Comparison of ENCODE assay signal across 11 mouse cellular contexts in genomic region chr12:110488031-110488430, GRCm38 (mm10). TPM values are rescaled to one million over a fixed set of nuclear protein-coding genes. Genes with fewer than 3 reads are reported as not detected.
DNase-seq lines count a peak whose midpoint lies in the region; ATAC-seq and TF ChIP-seq lines count a peak whose summit lies in the region.
"Had no signal": no experiment of that assay in that cellular context is flagged by ENCODE, and none has a peak within 500 bp of the region (broad histone marks: within the 10 kb centered on the region; RNA-seq: fewer than 3 reads in every experiment).

No protein-coding gene starts in this region.

- H3K4me3 ChIP-seq in forebrain, embryonic 13.5 days = no peak overlapping the region
- no peak overlapping the region for H3K4me3 ChIP-seq in forebrain, embryonic 15.5 days
- H3K4me3 ChIP-seq in hindbrain, embryonic 14.5 days (replicated peaks; ENCODE audit: low read length) = no peak overlapping the region
- H3K4me3 ChIP-seq in hindbrain, embryonic 12.5 days = no peak overlapping the region
- H3K4me3 ChIP-seq in liver, embryonic 15.5 days (replicated peaks) = no peak overlapping the region
- H3K4me3 ChIP-seq in liver, postnatal 0 days (ENCODE audit: low read depth, low read length) = no peak overlapping the region
- no peak overlapping the region for H3K4me3 ChIP-seq in bone marrow, adult 2 months (replicated peaks; ENCODE audit: control insufficient read depth, low read depth, low read length)

- H3K36me3 ChIP-seq in forebrain, embryonic 13.5 days (ENCODE audit: poor library complexity, severe bottlenecking) = peaks cover 18% of the 10 kb centered on the region; the same call in 1 of the 2 replicates
- peaks cover 6% of the 10 kb centered on the region; the same call in 1 of the 2 replicates for H3K36me3 ChIP-seq in forebrain, embryonic 15.5 days
- H3K36me3 ChIP-seq in hindbrain, embryonic 14.5 days (replicated peaks; ENCODE audit: control insufficient read depth, insufficient read depth) = no peaks in the 10 kb centered on the region
- peaks cover 12% of the 10 kb centered on the region for H3K36me3 ChIP-seq in hindbrain, embryonic 12.5 days
- peaks cover 8% of the 10 kb centered on the region for H3K36me3 ChIP-seq in liver, embryonic 15.5 days (replicated peaks)
- H3K36me3 ChIP-seq in liver, postnatal 0 days (replicated peaks; ENCODE audit: insufficient read depth, low read length) = peaks cover 6% of the 10 kb centered on the region; the same call in 1 of the 2 replicates

- peak overlapping the region; percentile 10 for H3K4me2 ChIP-seq in forebrain, embryonic 13.5 days
- no peak overlapping the region for H3K4me2 ChIP-seq in forebrain, embryonic 15.5 days (replicated peaks)
- peak overlapping the region; percentile 82; the same call in 1 of the 2 replicates for H3K4me2 ChIP-seq in hindbrain, embryonic 14.5 days (replicated peaks)
- no peak overlapping the region for H3K4me2 ChIP-seq in hindbrain, embryonic 12.5 days (replicated peaks)
- peak overlapping the region; percentile 84 for H3K4me2 ChIP-seq in liver, embryonic 15.5 days
- H3K4me2 ChIP-seq in liver, postnatal 0 days (ENCODE audit: low read depth, low read length) = no peak overlapping the region

- H3K27me3 ChIP-seq in forebrain, embryonic 13.5 days = no peaks in the 10 kb centered on the region
- H3K27me3 ChIP-seq in forebrain, embryonic 15.5 days = no peaks in the 10 kb centered on the region
- no peaks in the 10 kb centered on the region for H3K27me3 ChIP-seq in hindbrain, embryonic 14.5 days (ENCODE audit: control insufficient read depth, insufficient read depth, low read length)
- H3K27me3 ChIP-seq in hindbrain, embryonic 12.5 days = no peaks in the 10 kb centered on the region
- H3K27me3 ChIP-seq in liver, embryonic 15.5 days = no peaks in the 10 kb centered on the region
- H3K27me3 ChIP-seq in liver, postnatal 0 days (ENCODE audit: insufficient read depth, low read length) = no peaks in the 10 kb centered on the region

- no peak overlapping the region; the same call in 1 of the 2 replicates for H3K27ac ChIP-seq in forebrain, embryonic 13.5 days
- H3K27ac ChIP-seq in forebrain, embryonic 15.5 days (replicated peaks) = no peak overlapping the region
- H3K27ac ChIP-seq in hindbrain, embryonic 14.5 days = no peak overlapping the region
- no peak overlapping the region for H3K27ac ChIP-seq in hindbrain, embryonic 12.5 days
- H3K27ac ChIP-seq in liver, embryonic 15.5 days (replicated peaks) = 0 out of 2 replicates have a peak overlapping the region, but pooled peaks have one; percentile 20
- no peak overlapping the region; the same call in 1 of the 2 replicates for H3K27ac ChIP-seq in liver, postnatal 0 days (ENCODE audit: low read depth)
- 0 out of 2 replicates have a peak overlapping the region, but pooled peaks have one; percentile 9 for H3K27ac ChIP-seq in bone marrow, adult 2 months (ENCODE audit: control insufficient read depth, insufficient read depth, low read depth, low read length, poor library complexity)

- no peak for TF ChIP-seq CTCF in liver, postnatal 0 days (IDR thresholded peaks at IDR 0.05; ENCODE audit: low read depth)
- TF ChIP-seq CTCF in bone marrow, adult 2 months (IDR thresholded peaks at IDR 0.05; ENCODE audit: control insufficient read depth, insufficient read depth, low read length) = no peak

- ATAC-seq in forebrain, embryonic 13.5 days = no peak
- ATAC-seq in forebrain, embryonic 15.5 days (replicated peaks) = no peak
- ATAC-seq in hindbrain, embryonic 14.5 days (ENCODE audit: low FRiP score) = no peak
- ATAC-seq in hindbrain, embryonic 12.5 days (ENCODE audit: low FRiP score) = no peak
- no peak for ATAC-seq in liver, embryonic 15.5 days (ENCODE audit: insufficient read depth)
- no peak for ATAC-seq in liver, postnatal 0 days
- ATAC-seq: inflammation-experienced regulatory T-cells, adult 6 months had no signal

- TF ChIP-seq EP300 in liver, postnatal 0 days (IDR thresholded peaks at IDR 0.05; ENCODE audit: low read depth) = no peak

- H3K9me3 ChIP-seq in forebrain, embryonic 13.5 days (replicated peaks) = no peaks in the 10 kb centered on the region
- H3K9me3 ChIP-seq in forebrain, embryonic 15.5 days = no peaks in the 10 kb centered on the region
- H3K9me3 ChIP-seq in hindbrain, embryonic 14.5 days (ENCODE audit: control insufficient read depth, low read length) = no peaks in the 10 kb centered on the region
- no peaks in the 10 kb centered on the region for H3K9me3 ChIP-seq in hindbrain, embryonic 12.5 days (replicated peaks)
- H3K9me3 ChIP-seq in liver, embryonic 15.5 days (replicated peaks) = no peaks in the 10 kb centered on the region
- H3K9me3 ChIP-seq in liver, postnatal 0 days (ENCODE audit: low read length) = no peaks in the 10 kb centered on the region

- peak overlapping the region; percentile 80; the same call in 1 of the 2 replicates for H3K9ac ChIP-seq in forebrain, embryonic 13.5 days
- no peak overlapping the region for H3K9ac ChIP-seq in forebrain, embryonic 15.5 days (replicated peaks)
- H3K9ac ChIP-seq in hindbrain, embryonic 14.5 days = 0 out of 2 replicates have a peak overlapping the region, but pooled peaks have one; percentile 34
- no peak overlapping the region for H3K9ac ChIP-seq in hindbrain, embryonic 12.5 days
- no peak overlapping the region for H3K9ac ChIP-seq in liver, embryonic 15.5 days
- H3K9ac ChIP-seq in liver, postnatal 0 days (replicated peaks) = no peak overlapping the region; the same call in 1 of the 2 replicates

- WGBS in forebrain, embryonic 13.5 days = 82% methylated on average over 9 of the region's 9 CpGs
- WGBS in forebrain, embryonic 15.5 days = 83% methylated on average over 9 of the region's 9 CpGs
- 67% methylated on average over 9 of the region's 9 CpGs for WGBS in hindbrain, embryonic 14.5 days
- WGBS in hindbrain, embryonic 12.5 days = 72% methylated on average over 9 of the region's 9 CpGs
- WGBS in liver, embryonic 15.5 days (ENCODE audit: insufficient replicate concordance) = 72% methylated on average over 9 of the region's 9 CpGs
- WGBS in liver, postnatal 0 days (ENCODE audit: insufficient replicate concordance) = 61% methylated on average over 9 of the region's 9 CpGs
- 71% methylated on average over 9 of the region's 9 CpGs for WGBS in bone marrow, adult 2 months

- DNase-seq in hindbrain, embryonic 14.5 days (ENCODE audit: low spot score) = no peak
- DNase-seq in liver, postnatal 0 days = no peak
- no peak for DNase-seq in layer of hippocampus, postnatal 14 days (ENCODE audit: low spot score in 2 of 2)
- DNase-seq: cerebellum, postnatal 25 days; thymus, adult 18-20 months had no signal

- TF ChIP-seq POLR2A in bone marrow, adult 2 months (IDR thresholded peaks at IDR 0.05; ENCODE audit: borderline replicate concordance, control insufficient read depth, low read depth, low read length) = no peak

- H3K4me1 ChIP-seq in forebrain, embryonic 13.5 days = peaks cover 41% of the 10 kb centered on the region
- H3K4me1 ChIP-seq in forebrain, embryonic 15.5 days = peaks cover 41% of the 10 kb centered on the region
- H3K4me1 ChIP-seq in hindbrain, embryonic 14.5 days (replicated peaks; ENCODE audit: control insufficient read depth, insufficient read depth, low read length) = peaks cover 31% of the 10 kb centered on the region
- peaks cover 38% of the 10 kb centered on the region for H3K4me1 ChIP-seq in hindbrain, embryonic 12.5 days
- H3K4me1 ChIP-seq in liver, embryonic 15.5 days (replicated peaks) = peaks cover 48% of the 10 kb centered on the region
- H3K4me1 ChIP-seq in liver, postnatal 0 days (ENCODE audit: insufficient read depth) = peaks cover 31% of the 10 kb centered on the region
- H3K4me1 ChIP-seq in bone marrow, adult 2 months (ENCODE audit: control insufficient read depth, insufficient read depth, low read length) = peaks cover 3% of the 10 kb centered on the region

RNA-seq across cellular contexts. Expression of gene Ppp2r5c, which starts 41.1 kb away (rescaled TPM):
- 138 and 147 TPM in 2 replicates for polyA plus RNA-seq in forebrain, embryonic 13.5 days (2015; fragmentation: Nextera tagmentation; extraction: Ambion mirVana)
- polyA plus RNA-seq in forebrain, embryonic 15.5 days (2015; fragmentation: Nextera tagmentation; extraction: Ambion mirVana) = 137 TPM in 2 replicates
- 163 TPM in 2 replicates for polyA plus RNA-seq in hindbrain, embryonic 14.5 days (2014; fragmentation: Nextera tagmentation; extraction: Ambion mirVana)
- polyA plus RNA-seq in hindbrain, embryonic 12.5 days (2016; fragmentation: Nextera tagmentation; extraction: Ambion mirVana) = 153 and 163 TPM in 2 replicates
- polyA plus RNA-seq in liver, embryonic 15.5 days (2015; fragmentation: Nextera tagmentation; extraction: Ambion mirVana) = 64.2 and 66.0 TPM in 2 replicates
- 53.3 and 55.5 TPM in 2 replicates for polyA plus RNA-seq in liver, postnatal 0 days (2015; fragmentation: Nextera tagmentation; extraction: Ambion mirVana)
- 38.6 and 59.4 TPM in 2 replicates for polyA plus RNA-seq in bone marrow, adult 2 months (2011; ENCODE audit: insufficient read depth, insufficient read length, low replicate concordance, missing spikeins)
- 100 to 1,000 TPM; 250 to 255 TPM for total RNA-seq in layer of hippocampus, postnatal 14 days (2021)

Comparison
In these comparisons a context has a peak if more than half of its experiments do, and no peak if none do; other contexts are left out.
1. H3K27ac ChIP-seq: peak in liver, embryonic 15.5 days (single experiment) and bone marrow, adult 2 months (single experiment); none in forebrain, embryonic 13.5 days (single experiment), forebrain, embryonic 15.5 days (single experiment), hindbrain, embryonic 14.5 days (single experiment), hindbrain, embryonic 12.5 days (single experiment) and liver, postnatal 0 days (single experiment).
2. H3K4me2 ChIP-seq: peak in forebrain, embryonic 13.5 days (single experiment), hindbrain, embryonic 14.5 days (single experiment) and liver, embryonic 15.5 days (single experiment); none in forebrain, embryonic 15.5 days (single experiment), hindbrain, embryonic 12.5 days (single experiment) and liver, postnatal 0 days (single experiment).
3. H3K9ac ChIP-seq: peak in forebrain, embryonic 13.5 days (single experiment) and hindbrain, embryonic 14.5 days (single experiment); none in forebrain, embryonic 15.5 days (single experiment), hindbrain, embryonic 12.5 days (single experiment), liver, embryonic 15.5 days (single experiment) and liver, postnatal 0 days (single experiment).